Mouse (Mus musculus): Measurements from ENCODE around the gene Slc35f6.

Slc35f6 gene

GRCm38 (mm10) chr5:30647815-30648560 lies at the start of gene Slc35f6:
TSS of gene Slc35f6 (plus strand) at chr5:30647933.
- peak; percentile 88 for DNase-seq

GRCm38 (mm10) chr5:30601397-30601796 lies 46.3 kb upstream of the Slc35f6 start:
- no peak for DNase-seq

GRCm38 (mm10) chr5:30603255-30603654 lies 44.5 kb upstream of the Slc35f6 start:
- DNase-seq: no peak

GRCm38 (mm10) chr5:30603926-30604325 lies 43.8 kb upstream of the Slc35f6 start:
- no peak for DNase-seq

GRCm38 (mm10) chr5:30604769-30605188 lies 43.0 kb upstream of the Slc35f6 start:
- DNase-seq: no peak

- peak; percentile 44 for DNase-seq
Observed at GRCm38 (mm10) chr5:30605649-30606048, 42.1 kb upstream of the Slc35f6 start.

GRCm38 (mm10) chr5:30606424-30607073 lies 41.2 kb upstream of the Slc35f6 start:
- peak; percentile 95 for DNase-seq

GRCm38 (mm10) chr5:30609094-30609493 lies 38.6 kb upstream of the Slc35f6 start:
- DNase-seq: no peak

GRCm38 (mm10) chr5:30609918-30610645 lies 37.7 kb upstream of the Slc35f6 start:
- DNase-seq: no peak

GRCm38 (mm10) chr5:30611091-30611490 lies 36.6 kb upstream of the Slc35f6 start:
- DNase-seq: no peak

- DNase-seq: no peak
Observed at GRCm38 (mm10) chr5:30611689-30612088, 36.0 kb upstream of the Slc35f6 start.

GRCm38 (mm10) chr5:30612575-30612974 lies 35.2 kb upstream of the Slc35f6 start:
- DNase-seq: no peak

- no peak for DNase-seq
Observed at GRCm38 (mm10) chr5:30613242-30613641, 34.5 kb upstream of the Slc35f6 start.

- no peak for DNase-seq
Observed at GRCm38 (mm10) chr5:30614221-30614620, 33.5 kb upstream of the Slc35f6 start.

- no peak for DNase-seq
Observed at GRCm38 (mm10) chr5:30615416-30615815, 32.3 kb upstream of the Slc35f6 start.

- DNase-seq: no peak
Observed at GRCm38 (mm10) chr5:30615819-30616218, 31.9 kb upstream of the Slc35f6 start.

GRCm38 (mm10) chr5:30616644-30617043 lies 31.1 kb upstream of the Slc35f6 start:
- DNase-seq: no peak

- DNase-seq: no peak
Observed at GRCm38 (mm10) chr5:30617357-30617756, 30.4 kb upstream of the Slc35f6 start.

- no peak for DNase-seq
Observed at GRCm38 (mm10) chr5:30617851-30618250, 29.9 kb upstream of the Slc35f6 start.

- no peak for DNase-seq
Observed at GRCm38 (mm10) chr5:30618376-30619003, 29.2 kb upstream of the Slc35f6 start.

GRCm38 (mm10) chr5:30619211-30619610 lies 28.5 kb upstream of the Slc35f6 start:
- DNase-seq: no peak

- DNase-seq: no peak
Observed at GRCm38 (mm10) chr5:30620567-30620966, 27.2 kb upstream of the Slc35f6 start.

- no peak for DNase-seq
Observed at GRCm38 (mm10) chr5:30621211-30621790, 26.4 kb upstream of the Slc35f6 start.
